Mouse (Mus musculus): Measurements from ENCODE around the gene Wdr82.

DNA sequence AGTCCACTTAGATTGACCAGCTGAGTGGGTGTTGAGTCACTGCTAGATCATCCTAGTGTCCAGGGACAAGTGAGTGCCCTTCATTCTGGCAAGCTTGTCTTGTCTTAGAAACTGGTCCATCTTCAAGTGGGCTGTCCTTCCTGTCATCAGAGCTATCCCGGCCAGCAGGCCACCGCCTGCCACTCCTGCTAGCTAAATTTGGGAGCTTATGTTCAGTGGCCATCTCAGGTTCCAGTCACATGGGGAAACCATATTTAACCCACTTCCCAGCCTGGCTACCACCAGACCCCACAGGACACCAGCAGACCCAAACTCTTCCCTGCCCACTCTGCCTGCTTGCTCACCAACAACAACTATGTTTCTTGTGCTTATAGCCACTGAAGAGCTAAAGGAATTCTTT lies 35.8 kb downstream of the Wdr82 start:
- TF ChIP-seq CTCF (IDR thresholded peaks at IDR 0.05; ENCODE audit: low read depth, low read length) = no peak
- TF ChIP-seq GATA1 (IDR thresholded peaks at IDR 0.05; ENCODE audit: borderline replicate concordance, low read length) = no peak
- TF ChIP-seq TAL1 (conservative IDR thresholded peaks at IDR 0.05; ENCODE audit: low read depth, low read length) = no peak

Measured in G1E (cell line).